Mouse (Mus musculus) kidney, postnatal 0 days (tissue): ENCODE data around the gene Pskh1. TPM values are rescaled to one million over a fixed set of nuclear protein-coding genes. Genes with fewer than 3 reads are reported as not detected.

Experiments used
- ATAC-seq: fragments of 200-750 bp; cut with Nextera tagmentation; replicated peaks from 2 replicates; pipeline ENCODE4 v1.8.0; 2017; ENCODE audit warnings: low read depth, moderate number of reproducible peaks, moderate TSS enrichment, moderate library complexity; ENCODE audit not compliant: low FRiP score
- DNase-seq: peaks from one replicate; pipeline ENCODE4 v3.0.0-alpha.2; 2016; ENCODE audit warnings: low spot score
- H3K27ac ChIP-seq: fragments of 300-500 bp; sonication (generic); 2 replicates; pipeline ENCODE4 v1.5.1; 2014; ENCODE audit warnings: mild to moderate bottlenecking
- H3K27me3 ChIP-seq: fragments of 300-500 bp; sonication (generic); 2 replicates; pipeline ENCODE4 v1.6.1; 2014; ENCODE audit warnings: low read length, mixed read lengths; ENCODE audit not compliant: insufficient read depth
- H3K36me3 ChIP-seq: fragments of 300-500 bp; sonication (generic); 2 replicates; pipeline ENCODE4 v1.6.1; 2014; ENCODE audit warnings: low read length, mixed read lengths; ENCODE audit not compliant: insufficient read depth
- H3K4me1 ChIP-seq: fragments of 300-500 bp; sonication (generic); replicated peaks from 2 replicates; pipeline ENCODE4 v1.6.1; 2014; ENCODE audit warnings: antibody characterized with exemption, low read length, mixed read lengths; ENCODE audit not compliant: insufficient read depth
- H3K4me2 ChIP-seq: fragments of 300-500 bp; sonication (generic); 2 replicates; pipeline ENCODE4 v1.6.1; 2014; ENCODE audit warnings: mild to moderate bottlenecking, low read length, moderate library complexity, mixed read lengths
- H3K4me3 ChIP-seq: fragments of 300-500 bp; sonication (generic); replicated peaks from 2 replicates; pipeline ENCODE4 v1.5.1; 2014; ENCODE audit warnings: low read depth, low read length
- H3K9ac ChIP-seq: fragments of 300-500 bp; sonication (generic); 2 replicates; pipeline ENCODE4 v1.6.1; 2014; ENCODE audit warnings: low read depth, low read length
- H3K9me3 ChIP-seq: fragments of 300-500 bp; sonication (generic); replicated peaks from 2 replicates; pipeline ENCODE4 v1.6.1; 2016; ENCODE audit warnings: low read length, inconsistent platforms, mixed read lengths
- CTCF ChIP-seq: IDR thresholded peaks from 2 replicates; pipeline ENCODE4 v1.5.1; 2016; ENCODE audit warnings: antibody characterized with exemption, low read depth, mild to moderate bottlenecking, moderate library complexity
- WGBS: fragments of 180-500 bp; shearing (Covaris S2); extraction: QIAGEN DNeasy Blood & Tissue Kit; methylation state at CpG from one replicate; pipeline ENCODE4 v1.1.7; 2014; 5-methylcytosine and 5-hydroxymethylcytosine counted together
- polyA plus RNA-seq: library from polyadenylated mRNA; unstranded; fragments of >200 nt; fragmentation: Nextera tagmentation; extraction: Ambion mirVana; gene quantifications from 2 replicates; pipeline ENCODE4 v1.2.1, GENCODE M21; 2015

Gene Pskh1
- 30.6 and 33.7 TPM in 2 replicates for polyA plus RNA-seq

DNA sequence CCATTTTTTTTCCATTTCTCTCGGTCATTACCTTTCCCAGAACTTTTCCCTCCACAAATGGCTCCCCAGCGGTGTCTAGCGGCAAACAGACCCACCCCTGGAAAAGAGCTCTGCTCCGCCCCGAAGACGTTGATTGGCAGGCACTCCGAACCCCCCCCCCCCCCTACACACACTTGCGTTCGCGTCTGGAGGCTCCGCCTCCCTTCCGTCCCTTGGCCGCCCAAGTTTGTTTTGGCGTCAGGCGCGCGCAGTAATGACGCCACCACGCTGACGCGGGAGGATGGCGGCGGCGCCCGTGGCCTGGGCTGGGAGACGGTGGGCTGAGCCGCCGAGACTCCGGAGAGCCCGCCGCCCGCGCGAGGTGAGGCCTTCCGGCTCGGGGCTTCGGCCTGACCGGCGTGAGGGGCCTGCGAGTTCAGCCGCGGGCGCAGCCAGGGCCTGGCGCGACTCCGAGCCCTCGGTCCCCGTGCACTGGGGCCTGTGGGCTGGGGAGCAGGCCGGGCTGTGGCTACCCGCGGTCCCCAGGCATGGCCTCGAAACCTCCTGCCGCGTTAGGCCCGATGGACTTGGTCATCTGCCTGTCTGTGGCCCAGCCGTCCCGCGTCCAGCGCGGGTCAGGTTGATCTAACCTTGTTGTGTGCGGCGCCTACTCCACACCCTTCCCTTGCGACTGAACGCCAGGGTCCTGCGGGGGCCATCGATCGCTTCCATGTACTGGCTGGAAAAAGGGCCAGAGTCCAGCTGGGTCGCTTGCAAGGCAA lies at the start of gene Pskh1:
Gene Pskh1 (plus strand): TSS at position 262 of the 761 bp plus-strand sequence.
- H3K4me2 ChIP-seq = peak within 1 kb of the TSS; percentile 61
- no peaks in the 10 kb centered on the region for H3K27me3 ChIP-seq
- peak within 1 kb of the TSS; percentile 92 for H3K27ac ChIP-seq
- peak within 1 kb of the TSS; percentile 89 for H3K4me3 ChIP-seq
- ATAC-seq = peak; percentile 95
- no peak; the same call in 1 of the 2 replicates for TF ChIP-seq CTCF
- DNase-seq = peak; percentile 96
- H3K9me3 ChIP-seq = no peaks in the 10 kb centered on the region
- peak within 1 kb of the TSS; percentile 96 for H3K9ac ChIP-seq
- no peaks in the 10 kb centered on the region for H3K36me3 ChIP-seq
- under 1% methylated on average over 68 of the region's 68 CpGs for WGBS
- no peaks in the 10 kb centered on the region for H3K4me1 ChIP-seq

DNA sequence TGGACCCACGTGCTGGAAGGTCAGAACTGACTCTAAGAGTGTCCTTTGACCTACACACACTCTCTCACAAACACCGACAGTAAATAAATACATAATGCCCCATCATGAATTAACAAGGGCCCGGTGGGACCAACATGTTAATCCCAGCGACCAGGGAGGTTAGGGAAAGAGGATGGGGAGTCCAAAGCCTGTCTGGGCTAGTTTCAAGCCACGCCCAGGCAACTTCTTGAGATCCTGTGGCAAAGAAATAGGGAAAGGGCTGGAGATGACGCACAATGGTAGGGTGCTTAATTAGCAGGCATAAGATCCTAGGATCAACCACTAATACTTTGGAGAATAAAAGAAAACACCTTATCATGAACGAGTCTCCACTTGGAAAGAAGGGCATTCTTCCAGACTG lies 49.6 kb upstream of the Pskh1 start:
- whole genome bisulfite sequencing = 74% methylated on average over 7 of the region's 7 CpGs
- H3K27ac ChIP-seq = no peak overlapping the region
- H3K4me3 ChIP-seq = no peak overlapping the region
- H3K9me3 ChIP-seq = no peaks in the 10 kb centered on the region
- DNase-seq (no peak), ATAC-seq (no peak)
- TF ChIP-seq CTCF = no peak
- no peaks in the 10 kb centered on the region for H3K27me3 ChIP-seq
- peaks cover 36% of the 10 kb centered on the region for H3K36me3 ChIP-seq
- H3K4me2 ChIP-seq = peak overlapping the region; percentile 37
- H3K4me1 ChIP-seq = peaks cover 4% of the 10 kb centered on the region; the same call in 1 of the 2 replicates
- no peak overlapping the region for H3K9ac ChIP-seq

DNA sequence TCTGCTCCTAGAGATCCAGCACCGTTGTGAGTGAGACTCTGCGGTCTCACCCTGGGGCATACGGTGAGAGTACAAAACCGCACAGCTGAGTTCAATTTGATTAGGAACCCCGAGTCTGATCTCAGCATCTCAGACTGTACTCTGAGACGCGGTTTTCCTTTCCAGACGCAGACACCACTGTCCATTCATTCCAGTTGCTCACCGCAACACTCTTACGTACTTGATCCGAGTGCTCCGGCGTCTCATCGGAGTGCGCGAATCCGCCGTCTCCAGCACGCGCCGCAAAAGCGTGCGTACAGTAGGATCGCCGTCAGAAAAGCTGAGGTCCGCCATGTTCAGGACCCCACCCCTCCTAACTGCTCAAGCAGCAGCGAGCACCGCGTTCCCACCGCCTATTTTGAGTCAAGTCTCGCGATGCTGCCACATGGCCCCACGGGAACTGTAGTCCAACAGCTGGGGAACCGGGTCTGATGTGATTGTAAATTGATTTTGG lies 48.5 kb upstream of the Pskh1 start:
- ATAC-seq = peak; percentile 70
- TF ChIP-seq CTCF = no peak
- DNase-seq = peak; percentile 96
- peak overlapping the region; percentile 85 for H3K4me2 ChIP-seq
- peak overlapping the region; percentile 68 for H3K27ac ChIP-seq
- peaks cover 27% of the 10 kb centered on the region for H3K36me3 ChIP-seq
- no peaks in the 10 kb centered on the region for H3K27me3 ChIP-seq
- peak overlapping the region; percentile 61 for H3K4me3 ChIP-seq
- H3K4me1 ChIP-seq = peaks cover 11% of the 10 kb centered on the region; the same call in 1 of the 2 replicates
- H3K9me3 ChIP-seq = no peaks in the 10 kb centered on the region
- WGBS = under 1% methylated on average over 34 of the region's 34 CpGs
- H3K9ac ChIP-seq = peak overlapping the region; percentile 74

DNA sequence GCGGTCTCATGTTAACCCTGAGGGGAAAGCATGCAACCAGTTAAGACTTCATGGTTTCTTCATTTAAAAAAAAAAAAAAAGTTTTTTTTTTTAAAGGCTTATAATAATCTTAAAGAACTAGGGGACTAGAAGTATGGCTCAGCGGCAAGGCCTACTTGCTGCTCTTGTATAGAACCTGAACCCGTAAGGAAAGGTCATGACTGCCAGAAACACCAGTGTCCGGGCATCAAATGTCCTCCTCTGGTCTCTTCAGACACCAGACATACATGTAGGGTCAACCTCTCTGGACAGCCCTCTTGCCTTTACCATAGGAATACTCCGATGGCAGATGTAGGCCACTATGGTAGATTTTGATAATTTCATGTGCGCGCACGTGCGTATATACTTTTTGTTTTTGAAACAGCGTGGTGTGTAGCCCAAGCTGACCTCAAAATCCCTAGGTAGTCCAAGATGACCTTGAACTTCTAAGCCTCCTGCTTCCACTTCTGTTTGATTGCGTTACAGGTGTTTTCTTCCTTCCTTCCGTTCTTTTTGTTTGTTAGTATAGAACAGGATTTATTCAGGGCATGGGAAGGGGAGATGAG lies 48.0 kb upstream of the Pskh1 start:
- no peak for TF ChIP-seq CTCF
- Histone ChIP-seq H3K27me3 (no peaks in the 10 kb centered on the region), H3K4me1 (peaks cover 16% of the 10 kb centered on the region), H3K4me2 (no peak overlapping the region), H3K9ac (no peak overlapping the region), H3K36me3 (peaks cover 22% of the 10 kb centered on the region; the same call in 1 of the 2 replicates), H3K27ac (no peak overlapping the region), H3K4me3 (peak overlapping the region; percentile 61), H3K9me3 (no peaks in the 10 kb centered on the region)
- DNase-seq (no peak), ATAC-seq (no peak)
- 84% methylated on average over 12 of the region's 12 CpGs for WGBS

DNA sequence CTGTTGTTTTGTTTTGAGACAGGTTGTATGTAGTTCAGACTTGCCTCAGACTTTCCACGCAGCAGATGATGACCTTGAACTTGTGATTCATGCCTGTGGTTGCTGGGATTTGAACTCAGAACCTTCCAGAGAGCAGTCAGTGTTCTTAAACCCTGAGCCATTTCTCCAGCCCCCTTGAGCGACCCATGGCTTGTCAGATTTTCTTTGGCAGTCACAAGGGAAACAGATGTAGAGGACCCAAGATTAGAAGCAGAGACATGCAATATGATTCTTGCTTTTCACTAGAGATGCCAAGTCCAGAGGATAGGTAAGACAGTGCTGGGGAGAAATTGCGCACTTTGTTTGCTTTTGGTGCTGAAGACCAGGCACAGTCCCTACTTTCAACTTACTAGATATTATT lies 47.1 kb upstream of the Pskh1 start, which contains the start of gene Cenpt:
Gene Cenpt (minus strand): TSS at position 101 of the 400 bp plus-strand sequence.
- Histone ChIP-seq H3K4me2 (no peak within 1 kb of the TSS), H3K4me3 (no peak within 1 kb of the TSS), H3K36me3 (peaks cover 14% of the 10 kb centered on the region; the same call in 1 of the 2 replicates), H3K27ac (no peak within 1 kb of the TSS), H3K9ac (no peak within 1 kb of the TSS), H3K27me3 (no peaks in the 10 kb centered on the region), H3K9me3 (no peaks in the 10 kb centered on the region), H3K4me1 (peaks cover 17% of the 10 kb centered on the region)
- 90% methylated on average over 3 of the region's 3 CpGs for WGBS
- DNase-seq (no peak), ATAC-seq (no peak)
- TF ChIP-seq CTCF = no peak

DNA sequence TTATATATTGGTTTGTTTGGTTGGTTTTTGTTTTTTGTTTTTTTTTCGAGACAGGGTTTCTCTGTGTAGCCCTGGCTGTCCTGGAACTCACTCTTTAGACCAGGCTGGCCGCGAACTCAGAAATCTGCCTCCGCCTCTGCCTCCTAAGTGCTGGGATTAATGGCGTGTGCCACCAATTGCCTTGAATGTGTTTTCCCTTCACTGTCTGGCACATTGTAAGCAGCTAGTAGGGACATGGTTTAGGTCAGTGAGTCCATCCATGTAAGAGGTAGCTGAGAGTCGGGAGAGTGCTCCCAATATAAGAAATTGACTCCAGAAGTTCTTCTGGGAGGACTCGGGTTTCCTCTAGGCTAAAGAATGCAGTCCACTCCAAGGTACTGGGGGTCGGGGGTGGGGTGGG lies 45.9 kb upstream of the Pskh1 start:
- peak overlapping the region; percentile 36 for H3K27ac ChIP-seq
- no peaks in the 10 kb centered on the region for H3K27me3 ChIP-seq
- H3K4me2 ChIP-seq = peak overlapping the region; percentile 93
- H3K36me3 ChIP-seq = 0 out of 2 replicates have a peak, but pooled peaks cover 4% of the 10 kb centered on the region
- no peak for TF ChIP-seq CTCF
- 24% methylated on average over 8 of the region's 8 CpGs for WGBS
- H3K9me3 ChIP-seq = no peaks in the 10 kb centered on the region
- H3K4me1 ChIP-seq = peaks cover 18% of the 10 kb centered on the region
- no peak for ATAC-seq
- H3K9ac ChIP-seq = no peak overlapping the region
- H3K4me3 ChIP-seq = peak overlapping the region; percentile 67
- no peak for DNase-seq
